Mouse (Mus musculus) cerebellum, postnatal 4 days (tissue): ENCODE data around the gene Prkca.

Experiments used
- DNase-seq, 2 experiments: peaks; one replicate each; pipeline ENCODE4 v3.0.0; 2022; ENCODE audit warnings: low spot score in 2 of 2, mixed read lengths in 1 of 2

Gene Prkca

GRCm38 (mm10) chr11:108340293-108340692 is 3.4 kb downstream of the Prkca start:
- DNase-seq: no peak

DNA sequence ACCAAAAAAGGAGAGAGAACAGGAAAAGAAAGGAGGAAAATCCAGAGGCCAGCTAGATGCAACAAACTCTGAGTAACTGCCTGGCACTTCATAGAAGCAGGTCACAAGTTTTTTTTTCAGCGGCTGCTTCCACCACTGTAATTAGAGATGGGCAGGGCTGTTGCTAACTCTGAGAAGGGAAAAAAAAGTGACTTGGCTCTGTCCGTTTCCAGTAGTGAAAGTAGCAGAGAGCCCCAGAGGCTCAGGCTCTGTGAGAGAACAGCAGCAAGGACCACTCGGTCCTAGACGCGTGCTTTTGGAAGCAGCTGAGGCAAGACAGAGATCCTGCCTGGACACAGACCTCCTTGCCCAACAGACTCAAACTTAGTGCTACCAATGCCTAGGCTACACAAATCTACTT is 7.3 kb downstream of the Prkca start:
- DNase-seq: no peak

- DNase-seq: no peak
Observed at GRCm38 (mm10) chr11:108335536-108335935, 8.2 kb downstream of the Prkca start.

GRCm38 (mm10) chr11:108334658-108335057 is 9.1 kb downstream of the Prkca start:
- no peak for DNase-seq

DNA sequence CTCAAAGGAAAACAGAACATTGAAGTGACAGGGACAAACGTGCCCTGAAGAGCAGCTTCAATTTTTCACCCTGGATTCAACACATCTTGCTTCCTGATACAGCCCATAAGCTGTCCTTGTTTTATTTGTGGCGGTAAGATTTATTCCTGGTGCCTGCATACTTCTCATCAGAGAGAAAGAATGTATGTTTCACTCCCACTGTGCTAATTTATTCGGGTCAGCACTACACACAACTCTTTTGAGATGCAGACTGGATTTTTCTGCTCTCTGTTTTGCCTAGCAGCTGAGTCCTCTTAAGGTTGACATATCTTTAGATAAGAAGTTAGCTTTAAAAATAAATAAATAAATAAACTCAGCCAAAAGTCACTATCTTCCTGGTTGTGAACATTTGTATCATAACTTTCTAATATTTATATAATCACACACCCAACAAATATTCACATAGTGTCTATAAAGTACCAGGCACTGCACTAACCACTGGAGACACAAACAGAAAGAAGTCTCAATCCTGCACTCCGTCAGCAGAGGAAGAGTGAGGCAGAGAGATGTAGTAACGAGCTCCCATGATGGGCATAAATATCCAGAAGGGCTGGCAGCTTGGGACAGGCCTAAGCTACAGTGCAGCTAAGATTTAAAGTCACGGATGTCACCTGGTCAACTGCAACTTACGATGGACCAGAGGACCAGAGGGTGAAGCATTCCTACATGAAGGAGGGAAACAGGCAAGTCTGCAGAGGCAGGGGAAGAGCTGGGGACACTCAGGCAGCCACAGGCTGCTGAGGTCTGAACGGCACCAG is 9.9 kb downstream of the Prkca start:
- DNase-seq: no peak

DNA sequence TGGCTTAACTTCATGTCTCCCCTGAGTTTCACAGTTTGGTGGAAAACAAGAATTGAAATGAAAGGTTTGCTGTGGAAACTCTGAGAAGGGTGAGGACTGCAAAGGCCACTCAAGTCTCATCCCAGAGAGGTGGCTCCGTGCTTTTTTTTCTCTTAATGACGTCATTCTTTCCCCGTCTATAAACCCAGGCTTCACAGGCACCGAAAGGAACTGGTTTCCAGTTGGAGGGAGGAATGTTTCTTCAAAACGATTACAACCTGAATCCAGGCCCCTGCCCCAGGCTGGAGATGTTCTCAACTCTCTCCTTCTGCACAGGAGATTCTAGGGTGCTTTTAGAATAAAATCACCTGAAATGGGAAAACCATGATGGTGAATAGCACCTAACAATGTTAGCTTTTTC is 10.7 kb downstream of the Prkca start:
- no peak for DNase-seq

- no peak for DNase-seq
Observed at GRCm38 (mm10) chr11:108330818-108331217, 12.9 kb downstream of the Prkca start.

GRCm38 (mm10) chr11:108325943-108326342 is 17.8 kb downstream of the Prkca start:
- no peak for DNase-seq

DNA sequence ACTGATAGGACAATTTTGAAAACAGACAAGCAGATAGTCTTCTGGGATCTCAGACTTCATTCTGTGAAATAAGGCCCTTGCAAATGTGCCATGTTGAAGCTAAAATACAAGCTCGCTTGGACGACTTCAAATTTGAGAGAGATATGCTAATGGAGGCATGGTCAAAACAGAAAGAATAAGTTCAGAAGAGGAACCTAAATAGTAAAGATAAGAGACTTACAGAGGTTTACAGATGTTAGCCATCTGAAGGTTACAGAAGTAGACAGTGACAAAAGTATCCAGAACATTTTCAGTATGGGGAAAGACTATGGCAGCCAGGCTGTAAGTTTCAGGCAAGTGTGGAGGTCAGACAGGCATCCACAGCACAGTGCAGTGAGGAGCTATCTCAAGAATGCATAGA is 21.6 kb downstream of the Prkca start:
- no peak for DNase-seq

DNA sequence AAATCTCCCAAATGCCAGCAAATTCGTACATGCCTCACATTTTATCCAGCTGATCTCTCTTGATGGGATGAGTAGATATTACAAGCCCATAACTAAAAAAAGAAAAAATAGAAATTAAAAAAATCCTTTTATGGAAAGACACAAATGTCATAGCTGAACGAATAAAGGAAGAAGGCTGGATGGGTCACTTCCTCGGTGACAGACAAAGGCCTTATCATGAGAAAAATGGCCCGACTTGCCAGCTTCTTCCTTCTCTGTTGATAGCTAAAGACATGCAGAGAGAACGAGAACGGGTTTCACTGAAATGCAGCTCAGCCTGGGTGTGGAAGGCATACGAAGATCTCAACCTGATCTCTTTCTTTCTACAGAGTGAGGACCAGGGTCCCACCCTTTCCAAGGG is 23.2 kb downstream of the Prkca start:
- no peak for DNase-seq

DNA sequence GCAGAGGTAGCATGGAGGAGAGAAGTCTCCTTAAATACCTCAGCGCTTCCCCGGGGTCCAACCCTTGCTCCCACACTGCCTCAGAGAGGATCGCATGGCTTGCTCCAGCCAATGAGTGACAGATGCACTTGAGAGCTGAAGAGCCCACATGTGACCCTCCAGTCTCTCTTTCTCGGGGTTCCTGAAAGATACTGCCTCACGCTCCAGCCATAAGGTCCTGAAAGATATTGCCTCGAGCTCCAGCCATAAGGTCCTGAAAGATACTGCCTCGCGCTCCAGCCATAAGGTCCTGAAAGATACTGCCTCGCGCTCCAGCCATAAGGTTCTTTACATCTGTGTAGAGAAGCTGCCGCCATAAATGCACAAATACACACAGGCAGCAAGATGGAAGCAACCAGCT is 24.6 kb downstream of the Prkca start:
- DNase-seq: no peak

- no peak for DNase-seq
Observed at GRCm38 (mm10) chr11:108317878-108318277, 25.9 kb downstream of the Prkca start.

GRCm38 (mm10) chr11:108315736-108316135 is 28.0 kb downstream of the Prkca start:
- no peak for DNase-seq

DNA sequence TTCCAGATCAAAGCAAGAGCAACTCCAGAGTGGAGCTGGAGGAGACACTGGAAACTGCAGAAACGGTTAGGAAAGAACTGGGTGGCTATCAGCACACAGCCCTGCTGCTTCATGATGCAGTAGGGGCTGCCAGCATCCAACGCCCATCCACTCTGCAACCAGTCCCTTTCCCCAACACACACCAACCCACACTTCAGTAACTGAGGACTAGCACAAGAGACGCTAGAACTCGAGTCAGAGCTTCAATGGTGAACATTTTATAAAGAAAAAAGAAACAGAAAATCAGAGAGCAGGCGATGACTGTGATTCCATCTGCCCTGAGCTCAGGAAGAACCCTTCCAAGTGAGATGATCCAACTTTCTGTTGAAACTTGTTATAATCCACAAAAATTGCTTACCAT is 31.2 kb downstream of the Prkca start:
- DNase-seq: no peak

GRCm38 (mm10) chr11:108311912-108312311 is 31.8 kb downstream of the Prkca start:
- no peak for DNase-seq

- DNase-seq: no peak
Observed at GRCm38 (mm10) chr11:108309791-108310190, 33.9 kb downstream of the Prkca start.

DNA sequence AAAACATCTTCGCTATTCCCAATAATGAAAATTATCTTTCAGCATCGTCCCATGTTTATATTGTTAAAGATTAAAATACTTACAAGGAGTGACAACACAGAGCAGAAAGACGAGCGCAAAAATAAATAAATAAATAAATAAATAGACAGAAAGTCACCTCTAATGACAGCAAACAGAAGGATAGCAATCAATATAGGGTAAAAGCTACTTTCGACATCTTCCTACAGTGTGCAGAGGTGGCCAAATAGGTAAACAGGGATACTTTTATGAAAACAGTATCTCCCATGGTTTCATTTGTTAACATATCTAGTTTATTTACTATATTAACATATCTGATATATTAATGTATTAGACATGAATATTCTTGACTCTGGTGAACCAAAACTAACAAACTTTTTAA is 35.5 kb downstream of the Prkca start:
- DNase-seq: no peak

- DNase-seq: no peak
Observed at GRCm38 (mm10) chr11:108307258-108307657, 36.5 kb downstream of the Prkca start.

- no peak for DNase-seq
Observed at GRCm38 (mm10) chr11:108303787-108304186, 39.9 kb downstream of the Prkca start.

DNA sequence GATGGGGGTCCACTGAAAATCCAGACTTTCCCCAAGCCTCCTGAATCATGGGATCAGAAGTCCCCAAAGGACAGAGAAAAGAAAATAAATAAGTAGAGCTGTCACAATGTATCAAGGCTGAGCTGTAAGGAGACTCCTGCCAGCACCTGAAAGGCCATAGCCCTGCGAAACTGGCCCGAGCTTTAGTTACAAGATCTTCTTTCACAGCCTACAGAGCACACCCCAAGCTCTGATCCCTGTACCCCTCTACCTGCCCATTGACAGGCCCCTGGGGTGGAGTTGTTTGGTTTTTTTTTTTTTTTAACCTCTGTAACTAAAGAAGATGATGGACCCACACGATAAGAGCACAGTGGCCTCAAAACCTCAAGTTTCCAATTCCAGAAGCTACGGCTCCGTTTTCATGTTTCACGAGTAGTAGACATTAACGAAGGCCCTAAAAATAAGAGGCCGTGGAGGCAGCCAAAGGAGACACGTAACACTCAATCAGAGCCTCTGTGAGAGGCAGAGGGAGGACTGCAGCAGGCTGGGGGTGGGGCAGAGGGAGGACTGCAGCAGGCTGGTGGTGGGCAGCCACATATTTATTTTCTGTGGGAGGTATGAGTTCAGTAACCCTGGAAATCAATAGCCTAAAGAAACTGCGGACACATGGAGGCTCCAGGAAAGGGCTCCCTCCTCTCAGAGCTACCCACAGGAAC is 41.8 kb downstream of the Prkca start:
- DNase-seq: no peak

- DNase-seq: no peak
Observed at GRCm38 (mm10) chr11:108301036-108301435, 42.7 kb downstream of the Prkca start.

GRCm38 (mm10) chr11:108300443-108300842 is 43.3 kb downstream of the Prkca start:
- no peak for DNase-seq

DNA sequence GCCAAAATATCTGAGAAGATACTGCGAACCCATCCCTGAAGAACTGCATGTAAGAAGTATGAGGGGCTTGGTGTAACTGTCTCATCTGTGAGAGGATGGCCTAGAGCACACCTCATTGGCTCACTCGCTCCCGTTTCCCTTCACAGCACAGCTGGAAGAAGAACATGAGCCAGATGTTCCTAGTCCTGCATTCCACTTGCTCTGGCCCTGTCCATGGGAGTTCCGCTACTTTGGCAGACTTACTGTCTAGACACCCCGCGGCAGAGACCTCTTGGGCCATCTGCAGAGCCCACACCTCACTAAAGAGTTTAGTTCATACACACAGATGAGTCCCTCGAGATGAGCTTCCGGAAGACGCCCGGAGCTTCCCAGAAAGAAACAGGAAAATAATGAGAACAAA is 43.8 kb downstream of the Prkca start:
- no peak for DNase-seq
